Mouse (Mus musculus) kidney, postnatal 10 days (tissue): Measurements from ENCODE around the gene Cdc42se1.
"Not testable (repeated sequence)": the region's sequence is repeated elsewhere in the genome, so short reads cannot be mapped to it uniquely, and the experiment has no call there.

ENCODE experiments used
- DNase-seq: peaks from one replicate; pipeline ENCODE4 v3.0.0; 2021; ENCODE audit warnings: mixed read lengths

The Cdc42se1 gene

GRCm38 (mm10) chr3:95228148-95228893, at the start of gene Cdc42se1:
TSS of gene Cdc42se1 (plus strand) at chr3:95228732.
- DNase-seq: peak; percentile 93

DNA sequence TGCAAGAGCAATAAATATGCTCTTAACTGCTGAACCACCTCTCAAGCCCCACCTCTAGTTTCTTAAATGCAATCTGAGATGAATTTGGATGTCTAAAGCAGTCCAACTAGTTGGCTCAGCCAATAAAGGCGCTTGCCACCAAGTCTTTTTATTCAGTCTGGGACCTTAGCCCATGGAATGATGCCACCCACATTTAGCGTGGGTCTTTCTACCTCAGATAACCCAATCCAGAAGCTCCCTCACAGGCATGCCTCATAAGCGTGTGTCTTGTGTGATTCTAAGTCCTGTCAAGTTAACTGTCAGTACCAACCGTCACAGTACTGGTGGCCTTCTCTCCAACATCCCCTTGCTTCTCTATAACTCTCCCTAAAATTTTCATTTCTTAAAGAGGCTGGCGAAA, 49.6 kb upstream of the Cdc42se1 start:
- no peak for DNase-seq

GRCm38 (mm10) chr3:95179890-95180289, 48.6 kb upstream of the Cdc42se1 start:
- no peak for DNase-seq

- DNase-seq: no peak
These were observed 46.7 kb upstream of the Cdc42se1 start for GRCm38 (mm10) chr3:95181841-95182240.

DNA sequence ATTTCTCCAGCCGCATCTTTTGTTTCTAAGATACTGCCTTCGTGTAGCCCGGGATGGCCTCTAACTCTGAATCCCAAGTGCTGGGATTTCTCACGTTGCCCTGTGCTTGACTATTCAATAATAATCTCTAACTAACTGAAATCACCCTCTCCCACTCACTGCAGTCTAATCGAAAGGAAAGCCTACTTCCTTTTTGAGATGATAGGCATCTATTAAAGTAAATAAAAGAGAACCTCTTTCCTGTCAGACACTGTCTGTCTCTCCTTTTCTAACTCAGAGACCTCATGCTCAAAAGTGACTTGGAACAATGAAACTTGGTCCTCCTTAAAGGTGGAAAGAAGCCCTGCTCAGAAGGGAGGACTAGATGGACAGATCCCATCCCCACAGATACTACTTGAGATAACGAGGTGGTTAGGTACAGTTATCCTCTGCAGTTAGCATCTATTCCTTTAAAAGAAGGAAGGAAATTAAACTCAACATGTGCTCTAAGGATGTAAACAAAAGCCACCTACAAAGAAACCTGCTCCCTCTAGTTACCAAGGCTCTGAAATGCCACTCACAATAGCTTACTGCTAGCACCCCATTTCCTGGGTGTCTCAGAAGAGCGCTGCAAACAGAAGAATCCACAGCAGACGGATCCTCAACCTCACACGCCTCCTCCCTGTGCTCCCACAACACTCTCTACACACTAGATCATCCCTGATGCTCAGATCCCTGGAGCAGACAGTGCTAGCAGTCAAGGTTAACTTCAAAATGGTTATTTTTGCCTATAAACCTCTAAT, 43.5 kb upstream of the Cdc42se1 start:
- no peak for DNase-seq

GRCm38 (mm10) chr3:95186100-95186499, 42.4 kb upstream of the Cdc42se1 start:
- DNase-seq: no peak

DNA sequence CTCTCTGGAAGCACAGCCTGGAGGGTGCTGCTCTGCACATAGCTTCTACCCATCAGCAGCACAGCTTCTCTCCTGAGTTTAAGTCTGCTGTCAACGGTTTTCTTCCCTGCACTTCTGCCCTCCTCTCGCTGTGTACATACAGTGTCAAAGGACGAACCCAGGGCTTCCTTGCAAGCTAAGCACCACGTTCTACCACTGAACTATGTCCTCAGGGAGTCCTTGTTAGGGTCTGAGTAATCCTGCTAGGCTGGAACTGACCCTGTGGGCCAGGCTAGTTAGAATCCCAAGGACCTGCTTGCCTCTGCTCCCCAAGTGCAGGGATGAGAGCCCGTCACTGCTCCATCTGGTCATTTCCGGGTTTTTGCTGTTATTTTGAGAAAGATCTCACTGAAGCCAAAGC, 41.6 kb upstream of the Cdc42se1 start:
- DNase-seq: no peak

- no peak for DNase-seq
These were observed 33.8 kb upstream of the Cdc42se1 start for GRCm38 (mm10) chr3:95194721-95195135.

DNA sequence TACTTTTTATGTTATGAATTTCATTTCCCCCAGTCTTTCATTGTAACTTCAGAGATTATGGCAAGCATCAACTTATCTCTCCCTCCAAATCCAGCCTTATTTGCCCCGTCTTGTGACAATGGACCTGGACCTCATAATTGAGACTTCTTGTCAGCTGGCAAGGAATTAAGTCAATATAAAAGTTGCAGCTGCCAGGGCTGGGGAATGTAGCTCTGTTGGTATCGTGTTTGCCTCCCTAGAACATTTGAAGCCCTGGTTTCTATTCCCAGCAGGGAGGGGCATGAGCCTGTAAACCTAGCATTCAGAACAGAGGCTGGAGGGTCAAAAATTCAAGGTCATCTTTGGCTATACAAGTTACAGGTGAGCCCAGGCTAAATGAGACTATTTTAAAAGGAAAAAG, 32.8 kb upstream of the Cdc42se1 start:
- no peak for DNase-seq

- DNase-seq: no peak
These were observed 29.4 kb upstream of the Cdc42se1 start for GRCm38 (mm10) chr3:95199101-95199500.

DNA sequence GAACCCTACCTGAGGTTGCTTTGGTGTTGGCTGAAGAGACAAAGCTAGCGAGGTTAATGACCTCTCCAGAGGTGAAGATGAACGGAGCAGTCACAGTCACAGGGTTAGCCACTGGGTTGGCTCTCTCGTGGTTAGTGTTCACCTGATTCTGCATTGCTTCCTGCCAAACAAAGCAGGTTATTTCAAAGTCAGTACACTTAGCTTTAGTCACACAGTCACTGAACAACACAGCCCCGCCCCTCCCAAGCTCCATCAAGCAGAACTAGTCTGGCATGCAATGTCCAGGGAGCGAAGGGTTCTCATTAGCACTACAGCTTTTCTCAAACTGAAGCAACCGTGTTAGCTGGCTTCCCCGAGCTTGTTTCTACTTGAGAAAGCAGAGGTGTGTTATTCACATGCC, 28.4 kb upstream of the Cdc42se1 start:
- DNase-seq: peak; percentile 86

DNA sequence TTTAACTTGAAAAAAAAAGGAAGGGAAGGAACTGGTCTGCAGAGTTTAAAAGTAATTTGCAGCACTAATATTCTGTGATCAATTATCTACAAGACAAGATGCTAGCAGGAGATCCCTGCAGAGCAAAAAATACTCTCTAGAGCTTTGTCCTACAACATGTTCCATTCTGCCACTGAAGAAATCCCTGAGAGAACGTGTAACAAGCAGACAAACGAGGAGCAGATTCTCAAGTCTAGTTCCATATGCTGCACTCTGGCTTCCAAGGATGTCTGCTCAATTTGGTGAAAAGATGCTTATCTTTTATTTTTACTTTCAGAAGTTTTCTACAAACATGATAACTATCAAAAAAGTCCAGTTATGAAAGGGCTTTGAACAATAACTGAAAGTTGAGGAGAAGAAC, 28.0 kb upstream of the Cdc42se1 start:
- DNase-seq: no peak

- DNase-seq: no peak
These were observed 24.7 kb upstream of the Cdc42se1 start for GRCm38 (mm10) chr3:95203880-95204279.

DNA sequence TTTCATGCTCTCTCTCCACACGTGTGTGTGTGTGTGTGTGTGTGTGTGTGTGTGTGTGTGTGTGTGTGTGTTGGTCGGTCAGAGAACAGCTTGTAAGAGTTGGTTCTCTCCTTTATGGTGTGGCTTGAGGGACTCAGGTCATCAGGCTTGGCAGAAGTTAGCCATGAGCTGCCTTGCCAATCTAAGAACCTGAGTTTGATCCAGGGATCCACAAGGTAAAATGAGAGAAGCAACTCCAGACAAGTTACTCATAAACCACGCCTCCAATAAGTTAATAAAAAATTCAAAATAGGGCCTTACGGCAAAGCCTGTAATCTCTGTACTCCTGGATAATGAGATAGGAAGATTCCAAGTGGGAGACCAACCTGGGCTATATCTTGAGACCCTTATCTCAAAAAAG, 20.2 kb upstream of the Cdc42se1 start:
- no peak for DNase-seq

- no peak for DNase-seq
These were observed 17.9 kb upstream of the Cdc42se1 start for GRCm38 (mm10) chr3:95210585-95210984.

DNA sequence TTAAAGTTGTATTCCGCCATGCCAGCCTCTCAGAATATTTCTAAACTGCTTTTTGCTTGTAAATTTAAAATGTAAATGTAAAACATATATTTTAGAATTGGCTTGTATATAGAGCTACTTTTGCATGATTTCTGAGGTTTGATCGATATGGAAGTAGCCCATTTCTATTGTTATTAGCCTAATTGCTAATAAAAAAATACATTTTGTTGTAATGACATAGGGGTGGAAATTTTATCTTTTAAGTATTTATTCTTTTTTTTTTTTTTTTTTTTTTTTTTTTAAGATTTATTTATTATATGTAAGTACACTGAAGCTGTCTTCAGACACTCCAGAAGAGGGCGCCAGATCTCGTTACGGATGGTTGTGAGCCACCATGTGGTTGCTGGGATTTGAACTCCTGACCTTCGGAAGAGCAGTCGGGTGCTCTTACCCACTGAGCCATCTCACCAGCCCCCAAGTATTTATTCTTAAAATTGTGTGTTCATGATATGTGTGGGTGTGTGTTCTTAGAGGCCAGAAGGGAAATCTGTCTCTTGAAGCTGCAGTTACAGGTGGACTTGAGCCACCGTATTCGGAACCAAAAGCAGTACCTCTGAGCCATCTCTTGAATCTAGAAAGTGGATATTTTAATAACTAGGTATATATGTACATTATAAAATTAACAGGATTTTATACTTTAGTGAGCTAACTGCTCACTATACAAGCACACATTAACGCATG, 15.5 kb upstream of the Cdc42se1 start:
- DNase-seq: not testable (repeated sequence)

- DNase-seq: no peak
These were observed 14.9 kb upstream of the Cdc42se1 start for GRCm38 (mm10) chr3:95213609-95213975.

GRCm38 (mm10) chr3:95216655-95217254, 11.8 kb upstream of the Cdc42se1 start:
- no peak for DNase-seq

- peak; percentile 99 for DNase-seq
These were observed 11.0 kb upstream of the Cdc42se1 start, which contains the start of gene Gabpb2 for GRCm38 (mm10) chr3:95217255-95218134. TSS of gene Gabpb2 (minus strand) at chr3:95217916.

GRCm38 (mm10) chr3:95218466-95219137, 9.9 kb upstream of the Cdc42se1 start:
- no peak for DNase-seq

- DNase-seq: no peak
These were observed 5.5 kb upstream of the Cdc42se1 start for GRCm38 (mm10) chr3:95223041-95223440.
